Mouse (Mus musculus) gastrocnemius, adult 18-20 months (tissue): ENCODE data around the gene Gm9821. TPM values are rescaled to one million over a fixed set of nuclear protein-coding genes. Genes with fewer than 3 reads are reported as not detected.

ENCODE experiments used
- DNase-seq: peaks from one replicate; pipeline ENCODE4 v3.0.0; 2021; ENCODE audit warnings: low spot score
- total RNA-seq, 2 experiments: library from RNA; stranded (reverse); gene quantifications; 2 replicates each; pipeline ENCODE4 v1.2.3; 2021

The Gm9821 gene
- total RNA-seq, 2 experiments from 2014 or later, result not detected

- DNase-seq, result no peak
These were observed 20.9 kb downstream of the Gm9821 start for GRCm38 (mm10) chr2:91966367-91966766.

- DNase-seq, result no peak
These were observed 22.5 kb downstream of the Gm9821 start for GRCm38 (mm10) chr2:91967962-91968361.

- DNase-seq, result peak; percentile 77
These were observed 26.0 kb downstream of the Gm9821 start for GRCm38 (mm10) chr2:91971231-91972097.

GRCm38 (mm10) chr2:91972121-91972566, 26.6 kb downstream of the Gm9821 start:
- DNase-seq, result no peak

GRCm38 (mm10) chr2:91973416-91974135, 28.1 kb downstream of the Gm9821 start:
- no peak for DNase-seq

- no peak for DNase-seq
These were observed 30.4 kb downstream of the Gm9821 start, which contains the start of gene Dgkz for GRCm38 (mm10) chr2:91975581-91976541. Dgkz (minus strand) TSS chr2:91975864.

GRCm38 (mm10) chr2:91977960-91978359, 32.5 kb downstream of the Gm9821 start:
- no peak for DNase-seq

- no peak for DNase-seq
These were observed 33.0 kb downstream of the Gm9821 start for GRCm38 (mm10) chr2:91978547-91978946.

- no peak for DNase-seq
These were observed 34.7 kb downstream of the Gm9821 start for GRCm38 (mm10) chr2:91980245-91980644.

- no peak for DNase-seq
These were observed 35.3 kb downstream of the Gm9821 start for GRCm38 (mm10) chr2:91980830-91981229.

GRCm38 (mm10) chr2:91984439-91984838, 38.9 kb downstream of the Gm9821 start:
- DNase-seq, result peak; percentile 39

- DNase-seq, result no peak
These were observed 39.5 kb downstream of the Gm9821 start for GRCm38 (mm10) chr2:91984906-91985525.

- peak; percentile 45 for DNase-seq
These were observed 40.6 kb downstream of the Gm9821 start for GRCm38 (mm10) chr2:91986071-91986470.

- DNase-seq, result peak; percentile 85
These were observed 42.0 kb downstream of the Gm9821 start for GRCm38 (mm10) chr2:91987542-91987941.

GRCm38 (mm10) chr2:91989750-91990149, 44.2 kb downstream of the Gm9821 start:
- DNase-seq, result no peak

GRCm38 (mm10) chr2:91993409-91993808, 47.9 kb downstream of the Gm9821 start:
- no peak for DNase-seq

- no peak for DNase-seq
These were observed 50.5 kb downstream of the Gm9821 start for GRCm38 (mm10) chr2:91996006-91996405.
